Mouse (Mus musculus) forebrain, postnatal 0 days (tissue): ENCODE measurements around the gene Ndst4. TPM values are rescaled to one million over a fixed set of nuclear protein-coding genes. Genes with fewer than 3 reads are reported as not detected.
A peak's percentile ranks its signal among the peaks of the same experiment; 100 is the strongest.

Experiments used
- ATAC-seq: fragments of 200-750 bp; cut with Nextera tagmentation; 2 replicates; pipeline ENCODE4 v1.8.0; 2017; ENCODE audit warnings: mild to moderate bottlenecking, moderate library complexity
- DNase-seq: peaks from one replicate; pipeline ENCODE4 v3.0.0-alpha.2; 2015
- H3K27ac ChIP-seq: fragments of 300-500 bp; sonication (generic); 2 replicates; pipeline ENCODE4 v1.5.1; 2014; ENCODE audit warnings: low read depth, mild to moderate bottlenecking, antibody characterized with exemption, low read length, moderate library complexity, mixed read lengths
- H3K27me3 ChIP-seq: fragments of 300-500 bp; sonication (generic); 2 replicates; pipeline ENCODE4 v1.6.1; 2014; ENCODE audit warnings: mild to moderate bottlenecking, low read length, mixed read lengths; ENCODE audit not compliant: insufficient read depth
- H3K36me3 ChIP-seq: fragments of 300-500 bp; sonication (generic); 2 replicates; pipeline ENCODE4 v1.6.1; 2014; ENCODE audit warnings: mild to moderate bottlenecking, moderate library complexity; ENCODE audit not compliant: insufficient read depth
- H3K4me1 ChIP-seq: fragments of 300-500 bp; sonication (generic); 2 replicates; pipeline ENCODE4 v1.6.1; 2014; ENCODE audit warnings: antibody characterized with exemption; ENCODE audit not compliant: insufficient read depth
- H3K4me2 ChIP-seq: fragments of 300-500 bp; sonication (generic); 2 replicates; pipeline ENCODE4 v1.6.1; 2014; ENCODE audit warnings: low read depth, mild to moderate bottlenecking, moderate library complexity
- H3K4me3 ChIP-seq: fragments of 300-500 bp; sonication (generic); 2 replicates; pipeline ENCODE4 v1.5.1; 2014; ENCODE audit warnings: low read depth, low read length, mixed read lengths
- H3K9ac ChIP-seq: fragments of 300-500 bp; sonication (generic); 2 replicates; pipeline ENCODE4 v1.6.1; 2014; ENCODE audit warnings: mild to moderate bottlenecking
- H3K9me3 ChIP-seq: fragments of 300-500 bp; sonication (generic); 2 replicates; pipeline ENCODE4 v1.6.1; 2016; ENCODE audit warnings: low read length
- CTCF ChIP-seq: sonication (generic); IDR thresholded peaks from 2 replicates; pipeline ENCODE4 v1.5.1; 2016; ENCODE audit warnings: antibody characterized with exemption, control low read depth, low read depth
- WGBS: fragments of 180-500 bp; shearing (Covaris S2); extraction: QIAGEN DNeasy Blood & Tissue Kit; methylation state at CpG from one replicate; pipeline ENCODE4 v1.1.7; 2014; 5-methylcytosine and 5-hydroxymethylcytosine counted together
- polyA plus RNA-seq: library from polyadenylated mRNA; unstranded; fragments of >200 nt; fragmentation: Nextera tagmentation; extraction: Ambion mirVana; gene quantifications from 2 replicates; pipeline ENCODE4 v1.2.1, GENCODE M21; 2015
- total RNA-seq: library from RNA; depleted of rRNA; stranded (reverse); fragments of >200 nt; gene quantifications from 2 replicates; pipeline ENCODE4 v1.2.3, GENCODE M21; 2014

Gene Ndst4
- total and polyA plus RNA-seq, 2 experiments from 2014 or later, result 1.7 to 12.6 TPM

GRCm38 (mm10) chr3:125570602-125571001 lies 166.7 kb downstream of the Ndst4 start:
- WGBS, result 88% methylated on average over 2 of the region's 2 CpGs
- ATAC-seq (no peak), DNase-seq (no peak)
- H3K4me2 ChIP-seq, result no peak overlapping the region
- H3K27me3 ChIP-seq, result no peaks in the 10 kb centered on the region
- no peak overlapping the region for H3K27ac ChIP-seq
- H3K4me3 ChIP-seq, result no peak overlapping the region
- no peaks in the 10 kb centered on the region for H3K9me3 ChIP-seq
- H3K4me1 ChIP-seq, result no peaks in the 10 kb centered on the region
- TF ChIP-seq CTCF, result no peak
- no peak overlapping the region for H3K9ac ChIP-seq
- no peaks in the 10 kb centered on the region for H3K36me3 ChIP-seq

GRCm38 (mm10) chr3:125632233-125632632 lies 228.4 kb downstream of the Ndst4 start:
- Histone ChIP-seq H3K9ac (no peak overlapping the region), H3K9me3 (no peaks in the 10 kb centered on the region), H3K36me3 (no peaks in the 10 kb centered on the region), H3K27me3 (no peaks in the 10 kb centered on the region), H3K4me1 (no peaks in the 10 kb centered on the region), H3K4me2 (no peak overlapping the region), H3K4me3 (no peak overlapping the region), H3K27ac (no peak overlapping the region)
- DNase-seq (no peak), ATAC-seq (no peak)
- WGBS, result 67% methylated on average over 2 of the region's 2 CpGs
- TF ChIP-seq CTCF, result no peak

- Histone ChIP-seq H3K4me3 (no peak overlapping the region), H3K4me2 (no peak overlapping the region), H3K9me3 (no peaks in the 10 kb centered on the region), H3K4me1 (no peaks in the 10 kb centered on the region), H3K36me3 (no peaks in the 10 kb centered on the region), H3K9ac (no peak overlapping the region), H3K27me3 (no peaks in the 10 kb centered on the region), H3K27ac (no peak overlapping the region)
- 50% methylated on average over 3 of the region's 3 CpGs for WGBS
- DNase-seq (no peak), ATAC-seq (no peak)
- no peak for TF ChIP-seq CTCF
Measured at GRCm38 (mm10) chr3:125655009-125655635, 251.2 kb downstream of the Ndst4 start.

- Histone ChIP-seq H3K36me3 (no peaks in the 10 kb centered on the region), H3K4me2 (no peak overlapping the region), H3K9me3 (no peaks in the 10 kb centered on the region), H3K4me1 (no peaks in the 10 kb centered on the region), H3K9ac (no peak overlapping the region), H3K27ac (no peak overlapping the region), H3K4me3 (no peak overlapping the region), H3K27me3 (no peaks in the 10 kb centered on the region)
- TF ChIP-seq CTCF, result no peak
- ATAC-seq (peak; percentile 66), DNase-seq (no peak)
- 51% methylated on average over 3 of the region's 3 CpGs for WGBS
Measured at GRCm38 (mm10) chr3:125660114-125660717, 256.3 kb downstream of the Ndst4 start.

GRCm38 (mm10) chr3:125660884-125661532 lies 257.1 kb downstream of the Ndst4 start:
- Histone ChIP-seq H3K9ac (no peak overlapping the region), H3K36me3 (no peaks in the 10 kb centered on the region), H3K4me1 (no peaks in the 10 kb centered on the region), H3K4me3 (no peak overlapping the region), H3K9me3 (no peaks in the 10 kb centered on the region), H3K27me3 (no peaks in the 10 kb centered on the region), H3K4me2 (no peak overlapping the region), H3K27ac (no peak overlapping the region)
- no peak for ATAC-seq
- DNase-seq, result no peak
- no peak for TF ChIP-seq CTCF
- WGBS, result 34% methylated on average over 2 of the region's 2 CpGs

- H3K36me3 ChIP-seq, result no peaks in the 10 kb centered on the region
- DNase-seq, result no peak
- 22% methylated on average over 9 of the region's 9 CpGs for whole genome bisulfite sequencing
Measured at GRCm38 (mm10) chr3:125673997-125674794, 270.3 kb downstream of the Ndst4 start.

More at GRCm38 (mm10) chr3:125673997-125674794, 270.3 kb downstream of the Ndst4 start:
- Histone ChIP-seq H3K4me3 (no peak overlapping the region), H3K9me3 (no peaks in the 10 kb centered on the region), H3K27ac (no peak overlapping the region), H3K9ac (no peak overlapping the region), H3K4me1 (no peaks in the 10 kb centered on the region), H3K27me3 (no peaks in the 10 kb centered on the region), H3K4me2 (no peak overlapping the region)
- no peak for TF ChIP-seq CTCF
- ATAC-seq, result peak; percentile 27; the same call in 1 of the 2 replicates
